Mouse (Mus musculus) urinary bladder, postnatal 4 days (tissue): ENCODE results near the gene Pank2.
A peak's percentile ranks its signal among the peaks of the same experiment; 100 is the strongest.
"Not testable (repeated sequence)": the region's sequence is repeated elsewhere in the genome, so short reads cannot be mapped to it uniquely, and the experiment has no call there.

ENCODE experiments used
- DNase-seq, 2 experiments: peaks; one replicate each; pipeline ENCODE4 v3.0.0; 2021 to 2022; ENCODE audit warnings: low spot score in 2 of 2

Gene Pank2

DNA sequence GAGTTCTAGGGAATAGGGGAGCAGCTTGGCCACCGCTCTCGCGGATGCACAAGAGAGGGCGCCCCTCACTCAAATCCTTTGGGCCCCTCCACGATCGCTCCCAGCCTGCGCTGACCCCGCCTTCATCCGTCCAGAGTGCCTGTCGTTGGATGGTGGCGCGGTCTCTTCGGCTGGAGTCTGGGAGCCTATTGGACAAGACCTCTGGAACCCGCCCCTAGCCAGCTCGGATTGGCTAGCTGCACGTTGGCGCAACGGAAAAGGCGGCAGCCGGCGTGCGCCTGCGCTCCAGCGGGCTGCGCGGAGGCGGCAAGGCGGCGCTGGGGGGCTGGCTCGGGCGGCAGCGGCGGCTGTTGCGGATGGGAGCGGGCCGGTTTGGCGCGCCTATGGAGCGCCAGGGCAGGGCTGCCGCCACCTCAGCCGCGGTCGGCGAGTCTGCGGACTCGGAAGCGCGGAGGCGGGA lies at the start of gene Pank2:
Gene Pank2 (plus strand): TSS at position 283 of the 460 bp plus-strand sequence.
- DNase-seq, result peak; percentile 97

DNA sequence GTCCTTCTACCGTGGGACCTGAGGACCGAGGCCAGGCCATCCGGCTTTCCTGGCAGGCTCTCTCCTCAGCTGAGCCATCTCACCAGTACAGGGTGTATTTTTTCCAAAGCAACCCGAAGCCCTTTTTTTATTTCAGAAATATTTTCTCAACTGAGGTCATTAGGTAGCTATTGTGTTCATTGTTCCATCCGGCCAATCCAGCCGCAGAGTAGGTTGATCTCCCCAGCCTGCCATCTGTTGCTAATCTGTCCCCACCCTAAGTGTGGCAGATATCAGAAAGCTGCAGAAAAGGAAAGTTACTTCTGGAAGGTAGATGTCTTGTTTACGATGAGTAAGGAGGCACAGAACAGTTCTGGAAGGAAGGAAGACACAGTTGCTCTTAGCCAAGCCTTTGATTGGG lies 48.5 kb upstream of the Pank2 start:
- no peak for DNase-seq

DNA sequence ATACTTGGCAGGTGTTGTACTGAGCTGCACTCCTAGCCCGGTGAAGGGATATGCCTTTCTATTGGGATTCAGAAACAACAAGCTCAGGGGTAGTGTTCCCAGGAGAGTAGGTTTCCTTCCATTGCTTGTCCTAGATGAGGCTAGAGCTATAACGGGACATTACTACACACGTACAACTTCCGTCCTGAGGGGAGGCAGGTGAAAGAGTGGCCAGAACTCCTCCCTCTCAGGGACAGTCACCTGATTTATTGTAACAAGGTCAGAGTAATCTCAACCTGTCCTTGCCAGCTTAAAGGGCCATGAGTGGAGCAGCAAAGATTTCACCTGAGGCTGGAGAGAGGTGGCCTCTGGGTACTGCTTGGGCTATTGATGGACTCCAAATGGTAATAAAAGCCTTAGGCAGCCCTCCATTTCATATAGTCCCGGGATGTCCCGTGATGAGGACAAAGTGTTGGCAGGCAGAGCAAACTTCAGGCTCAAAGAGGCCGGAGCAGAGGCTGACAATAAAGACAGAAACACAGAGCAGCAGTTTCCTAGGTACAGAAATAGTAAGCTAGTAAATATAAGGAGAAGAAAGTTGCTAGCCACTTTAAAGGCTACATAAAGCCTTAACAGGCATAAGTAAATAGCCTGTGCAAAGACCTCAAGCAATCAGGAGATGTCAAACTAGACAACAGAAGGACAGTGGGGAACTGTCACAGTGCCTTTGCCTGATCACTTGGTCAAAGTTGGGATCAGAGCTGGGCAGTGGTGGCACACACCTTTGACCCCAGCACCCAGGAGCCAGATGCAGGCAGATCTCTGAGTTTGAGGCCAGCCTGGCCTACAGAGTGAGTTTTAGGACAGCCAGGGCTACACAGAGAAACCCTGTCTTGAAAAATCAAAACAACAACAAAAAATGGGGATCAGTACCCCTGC lies 46.1 kb upstream of the Pank2 start:
- no peak for DNase-seq

DNA sequence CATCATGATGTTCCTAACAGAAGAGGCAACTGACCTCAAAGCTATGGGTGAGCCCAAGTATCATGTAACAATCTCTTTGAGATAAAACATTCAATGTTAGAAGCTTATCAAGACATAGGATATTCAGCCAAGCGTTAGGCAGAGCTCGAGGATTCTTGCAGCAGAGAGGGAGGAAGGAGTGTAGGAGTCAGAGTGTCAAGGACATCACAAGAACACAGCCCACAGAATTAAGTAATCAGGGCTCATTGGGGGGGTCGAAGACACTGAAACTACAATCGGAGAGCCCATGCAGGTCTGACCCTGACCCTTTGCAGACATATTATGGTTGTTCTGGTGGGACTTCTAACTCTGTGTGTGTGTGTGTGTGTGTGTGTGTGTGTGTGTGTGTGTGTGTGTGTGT lies 42.3 kb upstream of the Pank2 start:
- DNase-seq, result no peak

DNA sequence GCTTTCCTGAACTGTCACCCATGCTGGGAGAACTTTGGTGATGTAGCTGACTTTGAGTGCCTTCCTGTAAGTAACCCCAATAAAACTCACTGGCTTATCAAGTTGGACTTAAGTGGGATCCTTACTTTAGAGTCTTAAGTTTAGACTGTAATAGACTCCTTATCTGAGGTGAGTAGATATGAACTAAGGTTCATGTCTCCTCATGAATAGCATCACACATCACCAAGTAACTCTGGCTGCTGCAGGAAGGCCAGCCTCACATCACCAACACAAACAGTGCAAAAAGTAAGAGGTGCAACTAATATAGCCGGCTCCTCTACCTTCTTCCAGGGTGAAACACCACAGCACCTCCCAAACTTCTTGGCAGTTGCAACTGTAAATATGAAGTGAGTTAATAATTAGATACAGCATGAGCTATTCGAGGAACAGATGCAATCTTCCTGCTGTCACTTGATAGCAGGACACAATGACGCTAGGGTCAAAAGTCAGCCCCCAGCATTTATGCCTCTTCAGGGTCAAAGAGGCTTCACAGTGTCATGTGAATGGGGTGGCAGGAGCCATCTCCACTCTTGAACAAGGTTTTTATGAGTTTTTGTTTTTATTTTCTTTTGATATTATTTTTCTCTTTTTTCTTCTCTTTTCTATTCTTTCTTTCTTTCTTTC lies 40.3 kb upstream of the Pank2 start:
- DNase-seq, result no peak

DNA sequence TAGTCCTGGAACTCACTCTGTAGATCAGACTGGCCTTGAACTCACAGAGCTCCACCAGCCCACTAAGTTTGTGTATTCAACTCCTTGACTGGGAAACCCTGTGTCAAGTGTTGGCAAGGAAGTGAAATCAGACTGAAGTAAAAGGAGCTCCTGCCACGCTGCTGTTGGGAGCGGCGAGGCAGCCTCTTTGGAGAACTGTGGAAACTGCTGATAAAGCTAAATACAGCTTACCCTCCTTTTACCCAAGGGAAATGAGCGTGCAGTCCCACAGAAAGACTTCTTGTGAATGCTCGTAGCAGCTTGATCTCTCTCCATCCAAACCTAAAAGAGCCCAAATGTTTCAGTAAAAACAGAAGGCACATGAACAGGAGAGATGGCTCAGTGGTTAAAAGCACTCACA lies 39.7 kb upstream of the Pank2 start:
- DNase-seq, result no peak

DNA sequence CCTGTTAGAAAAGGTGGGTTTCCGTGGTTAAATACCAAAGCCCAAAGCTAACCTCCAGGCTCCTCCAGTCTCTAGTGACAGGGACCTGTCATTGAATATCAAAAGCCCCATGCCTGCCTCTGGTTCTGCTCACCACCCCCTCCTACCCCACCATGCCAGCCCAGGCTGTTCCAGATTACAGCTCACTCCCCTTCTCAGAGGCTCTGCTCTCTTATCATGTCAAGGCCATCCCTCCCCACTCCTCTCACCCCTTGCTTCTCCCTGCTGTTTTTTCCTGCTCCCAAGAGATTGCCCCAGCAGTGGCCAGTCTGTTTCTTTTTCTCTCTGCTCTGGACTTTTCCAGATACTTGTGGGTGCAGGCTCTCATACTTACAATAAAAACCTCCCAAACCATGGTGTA lies 38.7 kb upstream of the Pank2 start:
- no peak for DNase-seq

DNA sequence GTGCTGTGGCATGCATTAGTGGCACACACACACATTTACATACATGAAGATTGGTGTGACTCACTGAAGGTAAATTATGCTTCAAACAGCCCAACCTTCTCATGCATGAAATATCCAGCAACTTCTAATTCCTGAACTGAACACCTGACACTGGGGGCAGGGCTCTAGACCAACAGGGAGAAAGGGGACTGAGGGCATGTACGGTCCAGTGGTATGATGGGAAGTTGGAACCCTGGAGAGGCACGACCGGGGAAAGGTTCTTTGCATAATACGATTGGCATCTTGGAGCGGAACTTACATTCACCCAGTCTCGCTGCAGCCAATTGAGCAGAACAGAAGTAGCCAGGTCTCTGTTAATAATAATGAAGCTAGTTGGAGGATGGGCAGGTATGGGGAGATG lies 37.1 kb upstream of the Pank2 start:
- DNase-seq, result no peak

DNA sequence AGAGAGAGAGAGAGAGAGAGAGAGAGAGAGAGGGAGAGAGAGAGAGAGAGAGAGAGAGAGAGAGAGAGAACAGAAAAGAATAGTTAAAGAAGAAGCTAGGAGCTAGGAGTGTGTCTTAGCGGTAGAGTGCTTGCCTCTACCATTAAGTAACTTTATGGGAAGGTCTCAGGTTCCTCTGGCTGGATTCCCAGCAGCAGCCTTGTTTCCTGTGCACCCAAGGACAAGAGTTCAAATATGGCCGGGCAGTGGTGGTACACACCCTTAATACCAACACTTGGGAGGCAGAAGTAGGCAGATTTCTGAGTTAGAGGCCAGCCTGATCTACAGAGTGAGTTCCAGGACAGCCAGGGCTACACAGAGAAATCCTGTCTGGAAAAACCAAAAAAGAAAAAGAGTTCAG lies 35.6 kb upstream of the Pank2 start:
- not testable (repeated sequence) for DNase-seq

DNA sequence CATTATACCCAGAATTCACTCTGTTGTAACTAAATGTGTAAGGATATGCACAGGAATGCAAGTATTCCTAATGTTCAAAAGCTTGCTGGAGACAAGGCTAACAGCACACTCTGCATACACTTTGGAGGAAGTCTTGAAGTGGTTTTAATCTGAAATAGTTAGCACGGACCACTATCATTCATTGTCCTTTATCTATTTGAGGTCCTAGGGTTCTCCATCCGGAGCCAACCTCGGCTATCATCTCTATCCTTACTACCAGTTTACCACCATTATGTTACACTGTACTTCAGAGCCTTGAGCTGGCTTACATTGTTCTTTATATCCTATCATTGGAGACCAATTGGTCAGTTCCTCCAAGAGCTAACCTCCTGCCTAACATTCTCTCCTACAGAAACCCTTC lies 35.1 kb upstream of the Pank2 start:
- DNase-seq, result no peak

DNA sequence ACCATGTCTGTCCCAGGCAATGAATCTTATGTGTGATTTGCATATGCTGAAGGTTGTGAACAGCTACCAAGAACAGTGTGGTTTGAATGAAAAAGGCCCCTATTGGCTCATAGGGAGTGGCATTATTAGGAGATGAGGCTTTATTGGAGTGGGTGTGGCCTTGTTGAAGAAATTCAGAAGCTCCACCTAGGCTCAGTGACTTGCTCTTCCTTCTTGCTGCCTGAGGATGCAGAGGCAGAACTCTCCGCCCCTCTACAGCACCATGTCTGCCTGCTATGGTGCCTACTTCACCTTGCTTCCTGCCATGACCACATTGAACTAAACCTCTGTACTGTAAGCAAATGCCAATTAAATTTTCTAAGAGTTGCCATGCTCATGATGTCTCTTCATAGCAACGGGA lies 29.7 kb upstream of the Pank2 start:
- DNase-seq, result no peak

DNA sequence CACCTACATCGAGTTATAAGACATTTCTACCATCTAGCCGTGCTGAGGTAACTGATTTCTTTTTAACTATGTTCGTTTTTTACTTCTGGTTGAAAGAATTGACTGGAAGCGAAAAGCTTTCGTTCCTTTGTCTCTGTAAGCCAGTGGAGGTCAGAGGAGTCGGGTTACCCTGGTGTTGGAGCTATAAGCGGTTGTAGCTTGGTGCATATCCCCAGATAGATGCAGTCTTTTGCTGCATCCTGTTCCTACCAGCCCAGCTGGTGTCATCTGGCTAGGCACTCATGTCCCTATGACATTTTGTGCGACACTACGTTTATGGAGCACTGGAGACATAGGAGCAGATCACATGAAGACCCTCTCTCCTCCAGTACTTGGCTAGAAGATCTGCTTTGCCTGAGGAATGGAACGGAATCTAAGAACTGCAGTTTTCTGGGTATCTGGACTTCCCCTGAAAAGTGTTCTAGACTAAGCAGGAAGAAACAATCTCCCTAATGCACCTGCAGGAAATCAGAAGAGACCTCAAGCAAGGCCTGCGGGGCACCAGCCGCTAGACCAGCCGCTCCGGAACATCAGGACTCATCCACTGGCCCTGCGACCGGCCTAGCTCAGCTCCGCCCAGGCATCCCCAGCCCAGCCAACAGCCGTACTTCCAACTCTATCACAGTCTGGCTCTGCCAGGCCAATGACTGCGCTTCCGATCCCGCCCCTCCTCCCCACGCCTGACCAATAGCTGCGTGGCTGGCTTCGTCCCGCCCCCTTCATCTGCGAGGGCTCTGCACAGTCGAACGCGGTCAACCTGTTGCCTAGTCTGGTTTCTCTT lies 28.8 kb upstream of the Pank2 start, which contains the start of gene Mavs:
Gene Mavs (plus strand): TSS at position 757 of the 820 bp plus-strand sequence.
- DNase-seq, result peak; percentile 94 to 97

DNA sequence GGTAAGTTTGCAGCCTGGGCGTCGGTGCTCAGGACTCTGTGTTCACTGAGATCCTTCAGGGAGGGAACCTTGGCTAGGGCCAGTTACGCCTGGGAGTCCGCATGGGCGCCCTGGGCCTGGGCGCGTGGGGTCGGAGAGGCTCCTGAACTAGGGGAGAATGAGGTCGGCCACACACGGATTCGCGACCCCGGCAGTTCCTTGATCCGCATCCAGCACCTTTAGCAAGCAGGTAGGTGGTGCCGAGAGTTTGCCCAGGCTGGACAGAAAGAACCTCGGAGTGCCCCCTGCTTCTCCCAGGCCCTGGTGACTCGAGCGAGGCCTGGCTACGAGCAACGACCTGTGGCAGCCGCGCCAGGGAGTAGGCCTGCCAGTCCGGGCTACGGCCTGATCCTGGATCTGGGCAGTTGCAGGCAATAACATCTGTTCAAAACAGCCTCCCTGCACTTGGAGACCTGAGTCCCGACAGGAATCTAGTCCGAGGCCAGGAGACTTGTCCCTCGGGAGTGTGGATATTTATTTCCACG lies 28.1 kb upstream of the Pank2 start:
- no peak for DNase-seq

DNA sequence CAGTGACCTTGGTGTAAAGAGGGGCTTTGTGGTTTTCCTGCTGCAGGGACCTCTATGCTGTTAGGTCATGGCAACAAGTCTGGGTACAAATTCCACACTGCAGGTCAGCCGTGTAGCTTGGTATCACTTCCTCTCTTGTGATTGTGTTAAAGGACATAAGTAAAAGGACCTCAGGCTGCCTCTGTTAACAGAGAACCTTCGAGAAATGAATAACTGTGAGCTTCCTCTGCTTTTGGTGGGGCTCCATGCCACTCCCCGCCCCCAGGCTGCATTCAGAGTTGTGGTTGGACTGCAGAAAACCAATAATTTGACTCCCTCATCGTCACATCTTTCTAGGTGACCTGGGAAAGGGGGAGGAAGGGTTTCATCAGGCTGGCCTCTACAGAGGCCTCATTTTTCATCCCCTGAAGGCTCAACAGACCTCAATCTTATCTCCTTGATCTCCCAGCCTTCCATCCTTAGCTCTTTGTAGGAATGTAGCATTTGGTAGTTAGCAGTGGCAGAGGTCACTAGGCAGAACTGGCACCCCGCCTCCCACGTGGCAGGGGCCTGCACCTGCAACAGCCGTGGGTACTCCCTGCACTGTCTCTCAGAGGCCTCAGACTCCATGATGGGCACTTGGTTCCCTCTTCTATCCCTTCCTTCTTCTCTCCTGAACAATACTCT lies 27.2 kb upstream of the Pank2 start:
- DNase-seq, result no peak

DNA sequence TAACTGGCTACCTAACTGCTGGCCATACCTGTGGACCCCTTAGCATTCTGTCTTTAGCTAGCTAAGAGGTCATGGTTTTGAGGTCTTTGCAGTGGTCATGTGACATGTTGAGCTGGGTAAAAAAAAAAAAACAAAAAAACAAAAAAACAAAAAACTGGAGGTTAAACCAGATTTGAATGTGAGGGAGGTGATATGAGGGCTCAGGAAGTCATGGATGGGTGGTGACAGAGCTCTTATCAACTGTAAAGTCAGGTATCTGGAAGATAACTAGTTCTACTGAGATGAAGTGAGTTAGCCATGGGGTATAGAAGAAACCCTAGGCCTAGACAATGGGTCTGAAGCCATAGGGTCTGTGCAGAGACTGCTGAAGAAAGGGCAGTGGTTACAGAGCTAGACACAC lies 20.1 kb upstream of the Pank2 start:
- no peak for DNase-seq

DNA sequence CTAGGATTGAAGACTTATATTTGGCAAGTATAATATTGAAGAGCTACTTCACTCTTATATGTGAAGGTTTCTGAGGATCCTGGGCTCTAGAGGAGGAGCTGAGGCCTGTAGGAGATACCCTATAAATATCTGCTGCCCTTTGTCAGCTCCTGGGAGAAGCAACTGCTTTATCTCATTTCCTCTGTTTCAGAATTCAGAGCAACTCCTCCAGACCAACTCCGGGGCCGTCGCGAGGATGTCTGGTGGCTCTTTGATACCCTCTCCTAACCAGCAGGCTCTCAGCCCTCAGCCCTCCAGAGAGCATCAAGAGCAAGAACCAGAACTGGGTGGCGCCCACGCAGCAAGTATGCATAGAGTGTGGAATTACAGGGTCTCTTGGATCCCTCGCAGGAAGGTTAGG lies 19.4 kb upstream of the Pank2 start:
- DNase-seq, result no peak

DNA sequence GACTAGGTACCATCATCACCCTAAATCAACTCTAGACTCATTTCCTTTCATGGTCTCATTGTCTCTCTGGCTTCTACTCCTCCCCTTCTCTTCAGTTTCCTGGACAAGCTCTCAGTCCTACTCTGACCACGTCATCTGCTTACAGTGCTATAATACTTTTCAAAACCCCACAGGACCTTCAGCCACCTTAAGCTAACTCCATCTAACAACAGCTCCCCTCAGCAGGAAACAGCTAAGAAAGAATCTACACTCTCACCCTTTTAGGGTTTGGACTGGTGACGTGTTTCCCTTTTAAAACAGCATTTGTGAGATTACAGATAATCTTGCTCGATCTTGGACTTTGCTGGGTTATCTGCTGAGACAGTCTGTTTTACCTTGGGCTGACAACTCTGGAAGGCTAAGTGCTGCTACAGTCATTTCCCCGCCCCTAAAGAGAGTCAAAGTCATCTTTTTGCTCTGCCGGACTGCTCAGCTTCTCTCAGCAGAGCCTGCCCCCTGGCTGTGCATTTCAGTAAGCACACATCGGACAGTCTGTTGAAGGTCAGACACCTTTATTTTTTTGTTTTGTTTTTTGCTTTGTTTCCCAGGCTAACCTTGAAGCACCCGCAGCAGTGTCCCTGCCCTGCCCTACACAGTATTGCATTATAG lies 8.5 kb upstream of the Pank2 start:
- DNase-seq, result peak; percentile 60 to 75

DNA sequence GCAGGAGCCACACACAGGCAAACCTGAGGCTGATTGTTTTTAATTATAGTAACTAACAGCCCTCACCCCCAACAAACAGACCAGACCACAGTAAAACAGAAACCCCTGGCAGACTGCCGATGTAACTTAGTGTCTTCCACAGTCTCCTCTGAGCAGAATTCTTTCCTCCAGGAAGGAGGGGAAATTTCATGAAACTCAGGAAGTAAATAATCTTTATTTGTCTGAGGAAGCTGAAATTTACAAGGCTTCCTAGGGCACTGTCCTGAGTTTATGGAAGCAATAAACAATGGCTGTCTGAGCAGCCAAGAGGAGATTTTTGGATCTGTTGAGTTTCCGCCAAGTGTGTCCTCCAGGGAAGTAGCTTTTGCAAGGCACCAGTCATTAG lies 8.0 kb upstream of the Pank2 start:
- no peak for DNase-seq

DNA sequence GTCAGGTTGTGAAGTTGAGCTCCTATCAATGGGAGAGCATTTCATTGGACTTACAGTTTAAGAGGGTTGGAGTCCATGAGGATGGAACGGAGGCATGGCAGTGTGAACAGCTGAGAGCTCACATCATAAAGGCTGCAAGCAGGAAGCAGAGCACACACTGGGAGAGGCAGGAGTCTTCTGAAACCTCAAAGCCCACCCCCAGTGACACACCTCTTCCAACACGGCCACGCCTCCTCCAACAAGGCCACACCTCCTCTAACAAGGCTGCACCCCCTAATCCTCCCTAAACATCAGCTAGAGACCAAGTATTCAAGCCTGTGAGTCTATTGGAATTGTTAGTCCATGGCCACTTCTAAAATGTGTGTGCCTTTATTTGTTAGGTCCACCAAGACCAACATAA lies 6.6 kb upstream of the Pank2 start:
- DNase-seq, result no peak

DNA sequence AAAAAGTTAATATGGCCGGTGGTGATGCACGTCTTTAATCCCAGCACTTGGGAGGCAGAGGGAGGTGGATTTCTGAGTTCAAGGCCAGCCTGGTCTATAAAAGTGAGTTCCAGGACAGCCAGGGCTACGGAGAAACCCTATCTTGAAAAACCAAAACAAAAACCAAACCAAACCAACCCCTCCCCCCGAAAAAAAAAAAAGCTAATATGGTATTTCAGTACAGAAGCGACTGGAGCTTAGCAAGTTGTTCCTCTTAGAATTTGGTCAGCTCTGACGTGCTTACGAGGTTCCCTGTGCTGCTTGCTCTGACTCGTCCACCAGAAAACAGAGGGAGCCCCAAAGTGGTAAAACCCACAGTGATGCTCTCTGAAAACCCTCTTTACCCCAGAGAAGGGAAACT lies 3.6 kb upstream of the Pank2 start:
- no peak for DNase-seq
